Mouse (Mus musculus): ENCODE results near the gene Bsn. TPM values are rescaled to one million over a fixed set of nuclear protein-coding genes. Genes with fewer than 3 reads are reported as not detected.

The Bsn gene
- total RNA-seq, 2 experiments from 2014 or later: 228 to 231 TPM

DNA sequence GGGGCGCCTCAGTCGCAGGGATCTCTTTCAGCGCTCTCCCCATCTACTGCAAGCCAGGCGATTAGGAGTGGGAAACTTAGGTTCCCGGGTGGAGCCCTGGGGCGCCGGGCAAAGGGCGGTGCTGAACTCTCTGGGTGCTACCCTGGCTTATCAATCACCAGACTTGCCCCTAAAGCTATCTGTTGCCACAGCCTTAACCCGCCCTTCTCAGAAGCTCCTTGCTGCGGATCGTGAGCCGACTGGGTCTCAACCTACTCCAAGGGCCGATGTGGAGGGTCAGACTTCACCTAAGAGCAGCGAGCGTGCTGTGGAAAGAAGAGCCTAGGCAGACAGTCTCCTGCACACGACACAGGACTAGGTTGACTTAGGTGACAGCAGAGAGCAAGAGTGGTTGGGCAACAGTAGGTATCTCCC lies 95.2 kb downstream of the Bsn start:
- no peak for DNase-seq (ENCODE audit: low spot score in 2 of 2)

DNA sequence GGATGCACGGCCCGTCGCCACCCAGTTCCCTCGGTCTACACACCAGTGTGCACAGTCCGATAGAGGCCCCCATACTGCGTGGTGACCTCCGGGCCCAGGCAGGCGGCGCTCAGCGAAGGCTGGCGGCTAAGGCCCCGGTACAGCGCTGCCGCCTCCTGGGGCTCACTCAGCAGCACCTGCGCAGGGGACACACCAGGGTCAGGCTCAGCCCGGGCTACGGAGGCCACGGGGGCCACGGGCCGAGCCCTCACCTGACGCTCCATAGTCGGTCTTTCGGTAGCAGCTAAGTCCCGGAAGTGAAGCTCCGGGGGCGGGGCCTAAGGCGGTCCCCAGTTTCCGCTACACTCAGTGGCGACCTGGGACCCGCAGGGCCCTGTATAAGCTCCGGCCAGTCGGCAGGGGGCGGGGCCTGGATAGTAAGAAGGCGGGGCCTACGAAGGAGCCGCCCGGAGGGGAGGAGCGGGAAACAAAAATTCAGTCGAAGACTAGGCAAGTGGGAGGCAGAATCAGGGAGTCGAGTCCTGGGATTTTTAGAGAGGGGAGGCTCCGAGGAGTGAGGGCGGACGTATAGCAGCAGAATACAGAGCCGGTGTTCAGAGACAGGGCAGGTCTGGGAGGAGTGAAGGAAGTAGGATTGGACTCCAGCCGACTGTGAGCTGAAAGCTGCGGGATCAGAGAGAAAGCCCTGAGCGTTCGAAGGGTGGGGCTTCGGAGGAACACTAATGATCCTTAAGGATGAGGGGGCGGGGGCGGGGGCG lies 95.8 kb downstream of the Bsn start, which contains the start of gene Apeh:
Gene Apeh, minus strand, starts transcription at position 423 of the 758 bp plus-strand sequence.
- peak; percentile 74 to 87 for DNase-seq (ENCODE audit: low spot score in 2 of 2)

DNA sequence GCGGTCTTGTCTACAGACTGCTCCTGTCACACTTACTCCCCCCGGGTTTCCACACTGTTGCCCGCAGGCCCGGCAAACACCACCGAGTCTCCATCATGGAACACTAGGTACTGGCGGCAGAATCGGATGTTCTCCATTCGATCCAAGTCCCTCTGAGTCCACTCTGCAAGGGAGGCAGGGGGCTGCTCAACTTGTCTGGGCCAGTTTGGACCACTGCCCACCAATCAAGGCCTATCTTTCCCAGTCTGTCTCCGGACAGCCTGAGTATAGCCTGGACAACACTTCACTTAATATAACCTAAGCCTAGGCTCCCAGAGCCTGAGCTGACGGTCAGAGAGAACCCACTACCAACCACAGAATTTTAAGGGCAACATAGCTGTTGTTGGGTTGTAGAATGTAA lies 96.6 kb downstream of the Bsn start:
- DNase-seq (ENCODE audit: low spot score in 2 of 2): no peak

DNA sequence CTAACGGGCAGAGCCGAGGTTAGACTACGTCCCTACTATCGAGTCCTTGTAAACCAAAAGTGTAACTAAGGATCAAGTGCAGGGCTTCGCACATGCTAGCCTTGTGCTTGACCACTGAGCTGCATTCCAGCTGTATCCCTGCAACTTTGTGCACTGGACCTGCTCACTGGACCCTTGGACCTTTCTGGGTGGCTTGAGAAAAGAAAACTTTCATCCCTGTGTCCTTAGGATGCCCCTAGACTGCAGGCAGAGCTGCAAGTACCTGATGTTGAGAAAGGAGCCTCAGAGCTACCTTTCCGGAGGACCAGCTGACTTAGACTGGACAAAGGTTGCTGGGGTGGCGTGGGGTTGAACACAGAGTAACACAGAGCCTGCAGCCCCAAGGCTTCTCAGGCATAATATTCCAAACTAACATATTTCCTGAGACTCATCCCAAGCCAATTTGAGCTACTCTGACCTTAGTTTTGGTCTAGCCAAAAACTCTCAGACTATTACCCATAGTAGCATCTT lies 99.5 kb downstream of the Bsn start:
- no peak for DNase-seq (ENCODE audit: low spot score in 2 of 2)

DNA sequence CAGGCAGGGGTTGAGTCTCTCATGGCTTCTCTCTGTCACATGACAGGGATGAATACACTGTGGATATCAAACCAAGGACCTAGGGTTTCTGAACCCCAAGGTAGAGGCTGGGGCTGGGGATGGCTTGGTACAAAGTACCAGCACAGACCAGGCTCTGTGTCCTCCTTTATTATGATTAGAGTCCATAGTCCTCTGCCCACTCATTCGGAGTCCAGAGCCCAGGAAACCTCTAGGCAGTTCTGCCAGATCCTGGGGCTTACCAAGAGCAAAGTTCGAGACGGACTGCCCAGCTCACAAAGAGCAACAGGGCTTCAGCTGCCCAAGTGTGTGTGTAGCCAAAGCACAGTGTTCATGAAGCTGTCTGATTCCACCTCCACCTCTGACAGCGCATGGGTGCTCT lies 104.9 kb downstream of the Bsn start:
- DNase-seq (ENCODE audit: low spot score in 2 of 2): no peak

DNA sequence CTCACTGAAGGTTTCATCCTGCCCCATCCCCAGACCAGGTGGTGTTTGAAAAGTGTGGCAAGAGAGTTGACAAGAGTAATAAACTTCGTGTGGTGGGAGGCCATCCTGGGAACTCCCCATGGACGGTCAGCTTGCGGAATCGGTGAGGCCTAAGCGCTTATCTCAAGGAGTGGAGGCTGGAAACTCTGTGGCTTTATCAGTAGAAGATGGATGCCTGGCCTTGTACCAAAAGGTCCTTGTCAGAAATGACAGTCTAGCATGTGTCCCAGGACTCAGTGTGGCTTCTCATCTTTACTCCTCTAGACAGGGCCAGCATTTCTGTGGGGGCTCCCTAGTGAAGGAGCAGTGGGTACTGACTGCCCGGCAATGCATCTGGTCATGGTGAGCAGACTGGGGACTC lies 106.6 kb downstream of the Bsn start:
- DNase-seq (ENCODE audit: low spot score in 2 of 2): no peak

DNA sequence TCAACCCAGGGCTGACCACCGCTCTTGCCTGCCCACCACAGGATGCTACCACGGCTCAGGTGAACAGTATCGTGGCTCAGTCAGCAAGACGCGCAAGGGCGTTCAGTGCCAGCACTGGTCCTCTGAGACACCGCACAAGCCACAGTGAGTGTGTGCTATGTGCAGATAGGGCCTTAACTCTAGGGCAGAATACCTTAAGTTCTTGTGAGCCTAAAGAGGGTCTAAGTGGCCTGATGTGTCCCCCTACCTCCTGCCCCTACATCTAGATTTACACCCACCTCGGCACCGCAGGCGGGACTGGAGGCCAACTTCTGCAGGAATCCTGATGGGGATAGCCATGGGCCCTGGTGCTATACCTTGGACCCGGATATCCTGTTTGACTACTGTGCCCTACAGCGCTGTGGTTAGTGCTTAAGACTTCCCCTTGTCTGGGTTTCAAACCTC lies 107.2 kb downstream of the Bsn start, which contains the start of gene Rnf123:
Gene Rnf123, minus strand, starts transcription at position 359 of the 444 bp plus-strand sequence.
- no peak for DNase-seq (ENCODE audit: low spot score in 2 of 2)

DNA sequence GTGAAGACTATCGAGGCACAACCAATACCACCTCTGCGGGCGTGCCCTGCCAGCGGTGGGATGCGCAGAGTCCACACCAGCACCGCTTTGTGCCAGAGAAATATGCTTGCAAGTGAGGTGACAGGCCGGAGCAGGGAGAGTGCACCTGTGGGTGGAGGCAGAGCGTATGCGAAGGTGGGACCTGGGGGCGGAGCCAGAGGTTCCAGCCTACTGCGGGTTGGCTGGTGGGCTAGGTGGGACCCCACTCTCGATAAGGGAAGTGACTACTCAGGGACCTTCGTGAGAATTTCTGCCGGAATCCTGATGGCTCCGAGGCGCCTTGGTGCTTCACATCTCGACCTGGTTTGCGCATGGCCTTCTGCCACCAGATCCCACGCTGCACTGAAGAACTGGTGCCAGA lies 107.6 kb downstream of the Bsn start:
- DNase-seq (ENCODE audit: low spot score in 2 of 2): no peak

DNA sequence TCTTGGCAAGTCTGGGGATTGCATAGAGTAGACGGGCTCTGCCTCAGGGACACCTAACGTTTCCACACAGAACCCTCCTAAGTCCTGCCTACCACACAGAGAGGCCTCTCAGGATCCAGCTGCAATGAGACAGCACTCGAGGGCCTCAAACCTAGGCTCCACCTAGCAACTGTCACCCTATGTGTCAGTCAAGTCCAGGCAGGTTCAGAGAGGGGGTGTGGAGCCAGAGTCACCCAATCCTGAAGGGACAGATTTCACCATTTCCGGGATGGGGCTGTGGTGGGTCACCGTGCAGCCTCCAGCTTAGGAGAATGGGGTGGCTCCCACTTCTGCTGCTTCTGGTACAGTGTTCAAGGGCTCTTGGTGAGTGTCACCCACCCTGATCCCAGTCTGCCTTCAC lies 110.0 kb downstream of the Bsn start, which contains the start of gene Mst1:
Gene Mst1, plus strand, starts transcription at position 269 of the 400 bp plus-strand sequence.
- no peak for DNase-seq (ENCODE audit: low spot score in 2 of 2)

DNA sequence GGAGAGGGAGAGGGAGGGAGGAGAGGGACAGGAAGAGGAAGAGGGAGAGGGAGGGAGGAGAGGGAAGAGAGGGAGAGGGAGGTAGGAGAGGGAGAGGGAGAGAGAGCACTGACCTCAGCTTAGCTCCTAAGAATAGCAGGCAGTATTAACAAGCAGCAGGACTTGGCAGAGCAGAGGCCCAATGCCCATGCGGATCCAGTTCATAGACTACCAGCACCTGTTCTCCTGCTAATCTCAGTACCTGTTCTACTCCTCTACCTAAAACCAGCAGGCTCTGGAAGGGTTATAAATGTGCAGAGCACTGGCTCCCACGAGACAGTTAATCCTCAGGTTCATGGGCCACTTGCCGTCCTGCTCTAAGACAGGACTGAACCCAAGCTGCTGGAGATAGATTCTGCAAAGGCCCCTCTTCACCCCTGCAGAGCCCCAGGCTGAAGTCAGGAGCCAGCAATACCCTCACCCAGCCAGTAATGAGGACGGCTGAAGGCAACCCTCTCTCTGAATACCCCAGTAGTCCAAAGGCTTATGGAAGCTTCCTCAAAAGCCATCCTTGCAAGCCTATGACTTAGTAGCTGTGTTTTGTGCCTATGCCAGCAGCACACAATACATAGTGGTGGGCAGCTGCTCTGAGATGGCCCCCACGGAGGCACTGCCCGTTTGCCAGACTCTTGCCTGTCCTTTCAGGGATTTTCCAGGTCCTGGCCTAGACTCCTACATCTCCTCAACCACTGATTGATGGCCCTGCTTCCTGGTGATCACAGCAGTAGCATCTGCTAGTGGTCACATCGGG lies 116.8 kb downstream of the Bsn start:
- DNase-seq (ENCODE audit: low spot score in 2 of 2): no peak

DNA sequence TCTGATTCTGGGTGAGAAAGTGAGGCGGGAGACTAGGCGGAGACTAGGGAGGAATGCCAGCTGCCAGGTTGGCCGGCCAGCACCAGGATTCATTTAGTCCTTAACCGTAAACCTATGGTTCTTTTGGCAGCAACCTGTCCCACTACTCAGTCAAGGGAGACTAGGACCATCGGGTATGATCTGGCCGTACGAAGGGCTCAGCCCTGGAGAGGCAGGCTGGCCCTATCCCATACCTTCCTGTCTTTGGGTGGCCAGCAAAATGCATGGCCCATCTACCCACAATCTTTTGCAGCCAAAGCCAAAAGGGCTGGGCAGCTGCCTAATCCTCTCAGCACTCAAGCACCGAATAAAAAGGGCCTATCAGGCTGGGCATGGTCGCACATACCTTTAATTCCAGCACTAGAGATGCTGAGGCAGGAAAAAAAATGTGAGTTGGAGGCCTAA lies 117.7 kb downstream of the Bsn start:
- no peak for DNase-seq (ENCODE audit: low spot score in 2 of 2)

DNA sequence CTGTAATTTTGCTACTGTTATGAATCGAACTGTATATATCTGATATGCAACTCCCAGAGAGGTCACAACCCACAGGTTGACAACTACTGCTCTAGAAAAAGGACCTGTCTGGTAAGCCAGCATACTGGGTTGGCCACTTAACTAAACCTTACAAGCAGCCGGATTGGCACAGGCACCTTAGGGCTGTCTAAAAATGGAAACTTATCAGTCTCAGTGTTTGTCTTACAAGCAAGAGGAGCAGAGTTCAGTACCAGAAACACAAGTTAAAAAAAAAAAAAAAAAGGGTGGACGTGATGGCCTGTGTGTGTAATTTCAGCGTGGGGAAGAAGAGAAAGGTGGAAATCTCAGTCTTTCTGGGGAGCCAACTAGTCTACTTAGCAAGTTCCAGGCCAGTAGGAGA lies 118.4 kb downstream of the Bsn start:
- DNase-seq (ENCODE audit: low spot score in 2 of 2): no peak

DNA sequence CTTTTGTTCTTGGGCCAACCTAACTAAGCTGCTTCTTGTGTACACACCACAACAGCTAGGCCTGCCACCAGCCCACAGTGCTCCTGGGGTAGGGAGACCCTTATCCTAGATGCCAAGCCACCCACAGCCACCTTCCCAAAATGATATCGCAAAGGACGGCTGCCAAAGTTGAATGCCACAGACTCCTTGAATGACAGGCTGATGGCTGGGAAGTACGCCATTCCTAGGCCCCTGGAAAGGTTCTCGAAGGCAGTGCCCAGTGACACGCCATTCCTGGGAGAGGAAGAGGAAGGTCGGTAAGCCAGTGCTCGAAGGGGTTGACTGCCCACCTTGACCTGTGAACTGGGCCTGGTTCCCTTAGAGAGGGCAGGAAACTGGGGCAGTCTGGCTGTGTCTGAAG lies 120.7 kb downstream of the Bsn start:
- no peak for DNase-seq (ENCODE audit: low spot score in 2 of 2)

DNA sequence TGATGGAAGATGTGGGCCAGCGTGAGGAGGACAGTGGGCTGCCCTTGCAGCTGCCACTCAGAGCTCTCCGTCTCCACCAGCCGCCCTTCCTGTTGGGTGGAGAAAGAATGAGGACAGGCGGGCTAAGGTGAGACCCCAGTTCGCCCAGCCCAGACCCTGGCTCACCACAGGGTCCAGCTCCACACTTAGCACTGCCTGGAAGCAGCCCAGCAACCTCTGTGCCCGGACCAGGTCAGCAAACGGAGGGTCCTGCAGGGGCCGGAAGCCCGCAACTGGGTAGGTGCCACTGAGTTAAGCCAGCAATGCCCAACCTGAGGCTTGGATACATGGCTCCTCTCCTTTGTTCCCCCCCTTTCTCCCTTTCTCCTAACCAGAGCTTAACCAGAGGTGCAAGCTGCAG lies 121.2 kb downstream of the Bsn start:
- DNase-seq (ENCODE audit: low spot score in 2 of 2): no peak

DNA sequence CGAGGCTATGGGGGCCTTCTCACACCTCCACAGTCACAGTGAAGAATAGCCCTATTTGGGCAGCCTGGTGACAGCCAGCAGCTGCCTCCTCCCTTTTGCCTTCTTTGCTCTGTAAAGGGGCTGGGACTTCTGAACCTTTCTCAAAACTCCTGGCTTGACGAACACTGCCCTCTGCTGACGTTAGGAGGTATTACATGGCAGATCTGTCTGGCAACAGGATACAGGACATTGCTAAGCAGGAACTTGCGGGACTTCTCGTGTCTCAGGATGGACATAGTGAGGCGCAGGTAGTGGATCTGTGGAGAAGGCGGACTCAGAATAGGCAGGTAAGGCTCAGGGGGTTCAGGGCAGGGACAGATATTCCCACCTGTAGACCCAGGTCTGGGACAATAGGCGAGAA lies 122.3 kb downstream of the Bsn start:
- peak; percentile 64 to 93 for DNase-seq (ENCODE audit: low spot score in 2 of 2)

DNA sequence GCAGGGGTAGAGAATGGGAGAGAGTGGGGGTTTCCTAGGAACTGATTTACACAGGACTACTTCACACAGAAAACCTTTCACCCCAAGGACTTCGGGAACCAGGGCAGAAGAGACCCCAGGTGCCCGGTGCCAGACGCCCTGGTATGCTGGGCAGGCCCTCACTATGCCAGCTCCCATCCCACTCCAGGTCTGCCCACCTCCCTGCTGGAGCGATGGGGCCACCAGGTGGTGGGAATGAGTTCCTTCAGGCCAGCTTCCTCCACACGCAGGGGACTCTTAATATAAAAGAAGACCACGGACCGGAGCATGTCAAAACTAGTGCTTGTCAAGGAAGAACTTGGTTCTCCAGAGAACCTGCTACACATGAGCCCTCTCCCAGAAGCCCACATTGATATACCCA lies 123.0 kb downstream of the Bsn start:
- no peak for DNase-seq (ENCODE audit: low spot score in 2 of 2)

DNA sequence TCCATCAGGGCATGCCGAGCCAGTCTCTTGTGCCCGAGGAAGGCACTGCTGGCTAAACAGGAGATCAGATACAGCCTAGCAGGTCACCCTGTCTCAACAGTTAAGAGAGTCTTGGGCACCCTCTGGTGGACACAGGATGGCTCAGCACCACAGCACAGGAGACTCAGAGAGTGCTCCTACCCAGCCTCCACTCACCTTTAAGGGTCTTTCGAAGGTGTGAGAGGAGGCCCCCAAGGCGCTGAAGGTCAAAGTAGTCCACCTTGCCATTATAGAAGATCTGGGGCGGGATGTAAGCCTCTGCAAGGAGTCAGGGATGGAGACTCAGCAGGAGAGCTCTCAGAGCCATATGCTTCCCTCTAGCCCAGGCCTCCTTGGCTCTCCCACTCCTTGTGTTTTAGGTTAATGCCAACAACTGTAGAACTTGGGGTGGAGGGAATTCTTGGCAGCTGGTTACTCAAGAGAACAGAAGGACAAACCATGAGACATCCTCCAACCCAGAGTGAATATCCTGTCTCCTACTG lies 124.6 kb downstream of the Bsn start:
- peak in 1 of 2 experiments; percentile 82 for DNase-seq (ENCODE audit: low spot score in 2 of 2)

DNA sequence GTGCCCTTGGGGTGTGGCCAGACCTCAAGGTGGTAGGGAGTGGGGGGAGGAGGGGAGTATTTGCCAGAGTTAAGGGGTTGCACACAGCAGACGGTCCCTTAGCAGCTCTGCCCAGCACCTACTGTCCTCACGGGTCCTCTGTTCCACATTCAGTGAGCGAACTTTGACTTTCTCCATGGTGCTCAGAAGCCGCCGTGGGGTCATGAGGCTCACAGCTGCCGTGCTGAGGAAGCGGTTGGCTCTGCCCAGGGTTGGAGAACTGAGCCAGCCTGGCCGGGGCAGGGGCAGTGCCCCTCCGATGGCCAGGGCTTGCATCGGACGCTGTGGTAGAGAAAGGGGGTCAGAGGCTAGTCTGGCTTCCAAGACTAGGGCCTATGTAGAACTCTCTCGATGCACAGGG lies 126.8 kb downstream of the Bsn start:
- DNase-seq (ENCODE audit: low spot score in 2 of 2): no peak

DNA sequence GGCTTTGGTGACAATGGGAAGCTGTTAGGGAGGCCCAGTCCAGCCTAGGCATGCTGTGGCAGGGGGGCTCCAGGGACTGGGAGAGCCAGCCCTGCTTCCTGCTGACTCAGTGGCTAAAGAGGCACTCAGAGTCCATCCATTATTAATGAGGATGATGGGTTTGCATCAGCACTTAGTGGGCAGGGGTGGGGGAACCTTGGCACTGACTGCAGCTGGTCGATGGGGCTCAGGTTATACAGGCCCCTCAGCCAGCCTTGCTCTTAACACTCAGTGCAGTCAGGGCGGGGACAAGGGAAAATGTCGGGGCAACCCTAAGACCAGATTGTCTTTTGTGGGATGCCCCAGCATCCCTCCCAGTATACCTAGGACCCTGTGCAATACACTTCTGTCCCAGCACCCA lies 128.0 kb downstream of the Bsn start:
- DNase-seq (ENCODE audit: low spot score in 2 of 2): no peak

DNA sequence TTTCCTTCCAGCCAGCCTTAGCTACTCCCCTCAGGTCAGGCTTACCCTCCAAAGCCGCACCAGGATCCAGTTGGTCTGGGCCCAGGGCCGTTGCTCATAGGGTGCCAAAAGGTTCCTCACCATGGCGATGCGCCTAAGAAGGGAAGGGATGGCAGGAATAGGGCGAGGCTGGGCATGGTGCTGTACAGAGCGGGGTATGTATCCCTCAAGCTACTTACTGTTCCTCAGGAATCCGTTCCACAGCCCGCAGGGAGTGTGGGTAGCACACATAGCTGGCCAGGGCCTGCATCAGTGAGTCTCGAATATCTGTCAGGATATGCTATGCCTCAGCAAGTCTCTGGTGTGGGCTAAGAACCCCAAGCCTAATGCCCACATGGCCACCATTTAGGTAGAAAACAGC lies 131.9 kb downstream of the Bsn start:
- DNase-seq (ENCODE audit: low spot score in 2 of 2): no peak

DNA sequence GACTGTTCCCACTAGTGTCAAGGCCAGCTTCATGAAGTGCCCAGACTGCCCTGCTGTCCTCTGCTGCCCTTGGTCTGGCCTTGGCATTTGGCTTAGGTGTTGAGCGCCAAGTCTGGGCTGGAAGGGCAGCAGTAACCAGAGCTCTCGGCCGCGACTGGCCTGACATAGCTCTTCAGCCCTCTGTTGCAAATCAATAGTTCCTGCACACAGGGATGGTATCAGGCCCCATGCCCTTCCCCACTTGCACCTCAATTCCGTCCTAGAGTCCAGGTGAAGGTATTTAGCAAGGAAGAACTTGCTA lies 133.0 kb downstream of the Bsn start:
- no peak for DNase-seq (ENCODE audit: low spot score in 2 of 2)
